Mouse (Mus musculus): ENCODE results near the gene Dgcr6. TPM values are rescaled to one million over a fixed set of nuclear protein-coding genes. Genes with fewer than 3 reads are reported as not detected.

Dgcr6 gene
- polyA plus RNA-seq, 1 experiment from 2014 or later = 162 TPM

DNA sequence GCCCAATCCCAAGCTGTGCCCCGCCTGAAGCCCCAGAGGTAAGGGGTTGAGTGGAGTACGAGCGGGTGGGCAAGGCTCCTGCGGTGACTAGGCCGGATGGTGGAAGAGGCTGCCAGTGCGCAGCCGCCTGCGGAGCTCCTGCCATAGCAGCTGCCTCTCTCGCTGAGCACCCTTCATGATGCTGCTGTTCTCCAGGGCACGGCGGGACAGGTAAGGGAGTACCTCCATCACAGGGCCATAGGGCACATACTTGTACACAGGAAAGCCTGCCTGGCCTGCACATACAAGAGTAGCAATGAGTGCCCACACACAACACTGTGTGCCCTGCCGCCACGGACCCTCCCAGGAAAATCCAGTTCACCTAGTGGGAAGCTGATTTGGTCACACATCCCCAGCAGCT, 19.4 kb downstream of the Dgcr6 start:
- H3K27ac ChIP-seq (replicated peaks) = no peak overlapping the region
- 96% methylated on average over 13 of the region's 13 CpGs for WGBS
- no peaks in the 10 kb centered on the region for H3K9me3 ChIP-seq (replicated peaks)
- H3K4me1 ChIP-seq = peaks cover 29% of the 10 kb centered on the region
- H3K36me3 ChIP-seq = peaks cover 40% of the 10 kb centered on the region
- no peak overlapping the region for H3K9ac ChIP-seq (replicated peaks)
- H3K4me2 ChIP-seq = no peak overlapping the region
- H3K4me3 ChIP-seq (replicated peaks) = no peak overlapping the region
- ATAC-seq (ENCODE audit: low FRiP score) = no peak
- no peaks in the 10 kb centered on the region for H3K27me3 ChIP-seq (replicated peaks)

DNA sequence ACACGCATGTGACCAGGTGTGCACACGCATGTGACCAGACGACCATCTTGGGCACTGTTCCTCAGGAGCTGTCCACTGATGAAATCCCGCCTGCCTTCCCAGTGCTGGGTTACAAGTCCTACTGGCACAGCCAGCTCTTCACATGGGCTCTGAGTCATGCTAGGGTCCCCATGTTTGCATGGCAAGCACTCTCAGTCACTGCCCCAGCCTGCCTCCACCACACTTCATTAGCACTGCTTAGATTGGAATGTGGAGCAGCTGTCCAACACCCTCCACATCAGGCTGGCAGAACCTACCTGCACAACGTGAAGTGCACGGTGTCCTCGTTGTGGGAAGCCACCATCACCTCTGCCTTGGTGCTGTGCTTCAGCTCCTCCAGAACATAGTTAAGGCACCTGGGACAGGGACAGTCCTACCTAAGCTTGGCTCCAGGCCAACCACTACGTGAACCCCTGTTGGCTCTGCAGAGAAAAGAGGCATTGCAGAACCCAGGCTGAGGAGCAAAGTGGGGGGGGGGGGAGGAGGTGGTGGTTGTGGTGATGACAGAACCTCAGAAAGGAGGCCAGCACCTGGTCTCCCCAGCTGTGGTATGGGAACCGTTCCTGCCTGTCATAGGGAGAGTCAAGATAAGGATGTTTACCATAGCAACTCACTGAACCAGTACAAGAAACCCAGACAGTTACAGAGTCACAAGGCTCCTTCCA, 20.8 kb downstream of the Dgcr6 start:
- H3K4me1 ChIP-seq = peaks cover 17% of the 10 kb centered on the region
- no peak overlapping the region for H3K4me3 ChIP-seq (replicated peaks)
- 88% methylated on average over 9 of the region's 9 CpGs for WGBS
- no peak overlapping the region for H3K9ac ChIP-seq (replicated peaks)
- no peaks in the 10 kb centered on the region for H3K27me3 ChIP-seq (replicated peaks)
- no peak overlapping the region for H3K4me2 ChIP-seq
- no peaks in the 10 kb centered on the region for H3K9me3 ChIP-seq (replicated peaks)
- H3K36me3 ChIP-seq = peaks cover 36% of the 10 kb centered on the region
- ATAC-seq (ENCODE audit: low FRiP score) = no peak
- no peak overlapping the region for H3K27ac ChIP-seq (replicated peaks)

DNA sequence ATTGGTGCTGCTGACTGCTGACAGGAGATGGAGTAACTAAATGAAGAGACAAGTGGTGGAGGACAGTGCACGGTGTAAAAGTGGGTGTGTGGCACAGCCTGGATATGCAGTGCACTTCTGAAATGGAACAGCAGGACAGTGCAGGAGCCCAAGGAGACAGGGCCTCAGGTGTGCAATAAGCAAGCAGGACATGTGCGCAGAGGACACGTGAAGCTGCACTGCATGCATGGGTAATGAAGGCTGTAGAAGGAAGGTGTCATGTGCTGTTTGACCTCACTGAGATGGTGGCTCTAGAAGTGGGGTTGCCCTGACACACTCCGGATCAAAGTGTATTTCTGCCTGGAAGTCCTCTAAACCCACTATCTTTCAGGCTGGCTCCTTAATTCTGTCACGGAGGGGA, 22.0 kb downstream of the Dgcr6 start:
- H3K9me3 ChIP-seq (replicated peaks) = no peaks in the 10 kb centered on the region
- no peak for ATAC-seq (ENCODE audit: low FRiP score)
- 83% methylated on average over 5 of the region's 5 CpGs for WGBS
- H3K27me3 ChIP-seq (replicated peaks) = no peaks in the 10 kb centered on the region
- H3K4me2 ChIP-seq = no peak overlapping the region
- peaks cover 5% of the 10 kb centered on the region for H3K4me1 ChIP-seq
- no peak overlapping the region for H3K9ac ChIP-seq (replicated peaks)
- peaks cover 26% of the 10 kb centered on the region for H3K36me3 ChIP-seq
- H3K27ac ChIP-seq (replicated peaks) = no peak overlapping the region
- H3K4me3 ChIP-seq (replicated peaks) = no peak overlapping the region

DNA sequence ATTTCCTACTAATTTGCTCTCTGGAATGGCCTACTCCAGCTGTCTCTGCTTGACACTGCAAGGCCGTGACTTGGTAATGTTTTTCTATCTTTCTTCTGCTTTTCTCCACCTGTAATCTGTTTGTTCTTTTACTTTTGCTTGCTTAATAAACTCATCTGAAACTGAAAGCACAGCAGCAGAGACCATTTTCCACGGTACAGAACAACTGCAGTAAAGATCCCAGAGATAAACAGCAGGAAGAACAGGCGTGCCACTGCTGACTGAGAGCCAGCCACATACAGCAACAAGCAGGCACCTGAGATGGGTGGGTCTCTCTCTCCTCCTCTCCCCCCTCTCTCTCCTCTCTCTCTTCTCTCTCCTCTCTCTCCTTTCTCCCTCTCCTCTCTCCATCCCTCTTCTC, 22.5 kb downstream of the Dgcr6 start:
- Histone ChIP-seq H3K27ac (replicated peaks) (no peak overlapping the region), H3K27me3 (replicated peaks) (no peaks in the 10 kb centered on the region), H3K4me2 (no peak overlapping the region), H3K4me3 (replicated peaks) (no peak overlapping the region), H3K9ac (replicated peaks) (no peak overlapping the region), H3K4me1 (peaks cover 3% of the 10 kb centered on the region; the same call in 1 of the 2 replicates), H3K9me3 (replicated peaks) (no peaks in the 10 kb centered on the region), H3K36me3 (peaks cover 23% of the 10 kb centered on the region)
- 70% methylated on average over 3 of the region's 3 CpGs for WGBS
- no peak for ATAC-seq (ENCODE audit: low FRiP score)

DNA sequence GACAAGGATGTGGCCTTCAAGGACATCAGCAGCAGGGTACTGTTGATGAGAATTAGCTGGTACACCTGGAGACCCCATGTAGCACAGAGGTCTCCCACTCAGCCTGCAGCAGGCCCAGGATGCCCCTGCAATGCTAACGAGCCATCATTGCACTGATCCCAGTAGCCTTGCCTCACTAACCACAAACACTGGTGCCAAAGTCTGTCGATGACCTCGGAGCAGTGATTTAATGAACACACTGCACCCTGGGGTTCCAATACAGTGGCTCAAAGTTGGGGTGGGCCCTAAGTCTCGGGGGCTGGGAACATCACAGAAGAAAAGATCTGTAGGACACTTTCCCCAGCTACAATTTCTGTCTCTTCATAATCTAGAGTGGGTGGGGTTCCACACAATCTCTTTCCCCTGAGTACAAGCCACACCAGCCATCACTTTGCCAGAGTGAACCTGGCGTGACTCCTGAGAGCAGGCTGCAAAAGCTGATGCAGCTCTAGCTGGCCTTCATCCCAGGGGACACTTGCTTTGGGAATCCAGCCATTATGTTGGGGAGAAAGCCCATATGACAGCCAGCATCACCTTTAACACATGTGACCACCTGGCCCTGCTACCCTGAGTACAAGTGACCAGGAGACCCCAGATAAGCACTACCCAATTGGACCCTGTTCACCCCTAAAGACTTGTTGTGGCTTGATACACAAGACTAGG, 25.8 kb downstream of the Dgcr6 start:
- no peaks in the 10 kb centered on the region for H3K36me3 ChIP-seq
- 86% methylated on average over 5 of the region's 5 CpGs for WGBS
- no peak for ATAC-seq (ENCODE audit: low FRiP score)
- 0 out of 2 replicates have a peak, but pooled peaks cover 2% of the 10 kb centered on the region for H3K4me1 ChIP-seq
- H3K9ac ChIP-seq (replicated peaks) = no peak overlapping the region
- H3K4me3 ChIP-seq (replicated peaks) = no peak overlapping the region
- H3K27ac ChIP-seq (replicated peaks) = no peak overlapping the region
- no peaks in the 10 kb centered on the region for H3K9me3 ChIP-seq (replicated peaks)
- H3K27me3 ChIP-seq (replicated peaks) = no peaks in the 10 kb centered on the region
- no peak overlapping the region for H3K4me2 ChIP-seq

DNA sequence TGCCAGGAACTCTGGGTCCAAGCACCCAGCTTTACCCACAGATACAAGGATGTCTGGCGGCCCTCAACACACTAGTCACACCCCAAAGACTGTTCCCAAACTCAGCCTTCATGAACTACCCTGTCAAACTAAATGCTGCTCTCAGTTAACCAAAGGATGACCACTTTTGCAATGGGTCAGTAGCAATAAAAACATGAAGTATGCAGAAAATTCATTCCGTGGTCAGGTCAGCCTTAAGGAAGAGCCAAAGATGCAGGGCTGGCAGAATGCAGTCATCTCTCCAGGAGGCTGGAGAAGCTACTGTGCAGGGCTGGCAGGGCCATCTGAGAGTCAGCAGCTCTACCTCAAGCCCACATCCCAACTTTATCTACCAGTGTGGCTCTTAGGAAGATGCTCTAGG, 26.6 kb downstream of the Dgcr6 start:
- Histone ChIP-seq H3K4me2 (no peak overlapping the region), H3K36me3 (no peaks in the 10 kb centered on the region), H3K9ac (replicated peaks) (no peak overlapping the region), H3K27ac (replicated peaks) (no peak overlapping the region), H3K27me3 (replicated peaks) (no peaks in the 10 kb centered on the region), H3K9me3 (replicated peaks) (no peaks in the 10 kb centered on the region), H3K4me3 (replicated peaks) (no peak overlapping the region), H3K4me1 (0 out of 2 replicates have a peak, but pooled peaks cover 4% of the 10 kb centered on the region)
- 90% methylated on average over 2 of the region's 2 CpGs for WGBS
- no peak for ATAC-seq (ENCODE audit: low FRiP score)

DNA sequence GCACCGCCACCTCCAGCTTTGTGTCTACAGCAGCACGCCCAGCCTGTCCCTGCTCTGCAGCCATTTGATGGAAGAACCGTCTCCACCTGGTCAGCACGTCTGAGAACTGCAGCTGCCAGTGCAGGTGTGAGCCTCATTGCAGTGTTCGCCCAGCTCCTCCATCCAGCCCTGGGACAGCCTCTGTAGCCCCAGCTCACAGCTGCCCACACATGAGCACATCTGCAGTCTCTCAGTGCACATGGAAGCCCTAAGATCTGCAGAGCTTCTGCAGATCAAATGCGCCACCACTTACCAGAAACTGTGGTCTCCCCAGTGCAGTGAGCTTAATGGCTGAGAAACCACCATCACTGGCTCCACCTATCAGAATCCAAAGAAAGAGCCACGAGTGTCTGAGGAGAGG, 27.5 kb downstream of the Dgcr6 start:
- H3K4me2 ChIP-seq = no peak overlapping the region
- no peaks in the 10 kb centered on the region for H3K9me3 ChIP-seq (replicated peaks)
- 0 out of 2 replicates have a peak, but pooled peaks cover 4% of the 10 kb centered on the region for H3K4me1 ChIP-seq
- H3K9ac ChIP-seq (replicated peaks) = no peak overlapping the region
- H3K27me3 ChIP-seq (replicated peaks) = no peaks in the 10 kb centered on the region
- H3K4me3 ChIP-seq (replicated peaks) = no peak overlapping the region
- no peaks in the 10 kb centered on the region for H3K36me3 ChIP-seq
- H3K27ac ChIP-seq (replicated peaks) = no peak overlapping the region
- no peak for ATAC-seq (ENCODE audit: low FRiP score)
- 87% methylated on average over 7 of the region's 7 CpGs for WGBS

DNA sequence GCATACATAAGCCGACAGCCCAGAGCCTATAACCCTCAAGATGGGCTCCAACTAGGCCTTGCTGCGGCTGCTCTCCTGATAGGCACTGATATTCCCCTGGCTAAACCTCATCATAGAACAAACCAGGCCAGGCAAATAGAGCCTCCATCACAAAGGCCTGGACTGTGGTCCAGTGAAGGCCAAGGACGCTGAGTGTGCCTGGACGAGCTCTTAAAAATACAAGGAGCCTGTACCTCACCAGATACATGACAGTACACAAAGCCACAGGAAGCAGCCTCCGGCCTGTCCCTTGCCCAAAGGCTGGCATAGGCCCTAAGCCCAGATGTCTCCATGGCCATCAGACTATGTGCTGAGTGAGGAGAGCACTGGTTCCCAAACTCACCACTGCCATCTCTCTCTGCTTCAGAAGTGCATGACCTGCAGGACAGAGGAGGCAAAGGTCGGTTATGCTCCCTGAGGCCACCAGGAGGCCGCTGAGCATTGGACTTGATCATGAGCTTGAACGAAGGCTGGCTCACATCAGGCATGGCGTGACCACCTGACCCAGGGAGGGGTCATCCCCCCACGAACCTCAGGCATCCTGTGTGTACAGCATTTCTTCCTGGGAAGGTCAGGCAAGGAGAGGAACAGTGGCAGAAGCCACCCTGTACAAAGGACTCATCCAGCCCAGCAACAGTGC, 28.6 kb downstream of the Dgcr6 start:
- no peaks in the 10 kb centered on the region for H3K36me3 ChIP-seq
- no peak overlapping the region for H3K9ac ChIP-seq (replicated peaks)
- no peaks in the 10 kb centered on the region for H3K9me3 ChIP-seq (replicated peaks)
- no peak for ATAC-seq (ENCODE audit: low FRiP score)
- H3K4me3 ChIP-seq (replicated peaks) = no peak overlapping the region
- 0 out of 2 replicates have a peak, but pooled peaks cover 4% of the 10 kb centered on the region for H3K4me1 ChIP-seq
- no peak overlapping the region for H3K27ac ChIP-seq (replicated peaks)
- H3K27me3 ChIP-seq (replicated peaks) = no peaks in the 10 kb centered on the region
- WGBS = 85% methylated on average over 10 of the region's 10 CpGs
- H3K4me2 ChIP-seq = no peak overlapping the region

DNA sequence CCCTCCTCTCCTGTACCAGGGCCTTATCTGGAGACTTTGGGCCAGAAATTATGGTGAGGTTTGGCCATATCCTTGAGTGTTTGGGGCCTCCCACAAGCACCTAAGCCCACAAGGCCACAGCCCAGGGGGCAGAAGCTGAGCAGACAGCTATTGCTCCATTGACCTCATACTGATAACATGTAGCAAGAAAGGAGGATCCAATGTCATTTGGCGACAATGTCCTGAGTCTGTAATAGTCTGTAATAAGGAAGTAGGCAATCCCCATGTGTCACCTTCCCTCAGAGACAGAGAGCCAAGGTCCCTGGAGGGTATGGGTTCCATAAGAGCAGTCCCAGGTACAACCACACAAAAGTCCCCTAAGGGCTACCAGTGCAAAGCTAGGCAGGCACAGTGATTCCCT, 29.6 kb downstream of the Dgcr6 start:
- H3K36me3 ChIP-seq = no peaks in the 10 kb centered on the region
- WGBS = 94% methylated on average over 1 of the region's 1 CpGs

DNA sequence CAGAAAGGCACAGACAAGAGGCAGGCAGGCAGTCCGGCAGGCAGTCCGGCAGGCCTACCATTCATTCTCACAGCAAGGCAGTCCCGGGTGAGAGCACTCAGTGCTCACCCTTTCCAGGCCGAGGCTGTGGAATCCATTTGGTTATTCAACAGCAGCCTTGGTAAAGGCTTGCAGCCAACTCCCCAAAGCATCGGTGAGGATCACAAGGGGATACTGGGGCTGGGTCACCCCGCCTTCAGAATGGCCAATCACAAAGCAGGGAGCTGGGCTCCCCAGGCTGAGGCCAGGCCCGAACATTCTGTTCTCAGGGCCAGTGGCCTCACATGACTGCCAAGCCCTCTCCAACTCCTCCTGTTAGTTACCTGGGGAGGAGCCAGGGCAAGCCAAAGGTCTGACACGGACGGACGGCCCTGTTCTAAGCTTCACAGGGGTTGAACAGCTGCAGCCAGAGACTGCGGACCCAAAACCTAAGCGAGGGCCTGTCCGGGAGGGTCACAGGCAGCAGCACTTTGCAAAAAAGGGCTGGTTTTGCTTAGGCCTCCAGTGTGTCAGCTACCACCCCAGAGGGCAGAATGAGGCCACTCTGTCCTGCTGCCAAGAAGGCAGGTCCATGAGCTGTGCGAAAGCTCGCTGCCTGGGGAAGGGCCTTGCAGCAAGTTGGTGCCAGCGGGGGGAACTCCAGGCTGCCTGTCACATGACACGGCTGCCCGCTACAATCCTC, 30.7 kb downstream of the Dgcr6 start:
- whole genome bisulfite sequencing = 84% methylated on average over 18 of the region's 18 CpGs
- peak; percentile 52; the same call in 1 of the 2 replicates for ATAC-seq (ENCODE audit: low FRiP score)
- Histone ChIP-seq H3K4me2 (no peak overlapping the region), H3K36me3 (no peaks in the 10 kb centered on the region), H3K9me3 (replicated peaks) (no peaks in the 10 kb centered on the region), H3K4me3 (replicated peaks) (no peak overlapping the region), H3K27ac (replicated peaks) (peak overlapping the region; percentile 39; the same call in 1 of the 2 replicates), H3K4me1 (peaks cover 8% of the 10 kb centered on the region), H3K9ac (replicated peaks) (no peak overlapping the region), H3K27me3 (replicated peaks) (peaks cover 14% of the 10 kb centered on the region)

More for the DNA sequence above, 29.6 kb downstream of the Dgcr6 start:
- H3K9me3 ChIP-seq (replicated peaks) = no peaks in the 10 kb centered on the region
- no peak for ATAC-seq (ENCODE audit: low FRiP score)
- no peak overlapping the region for H3K9ac ChIP-seq (replicated peaks)
- peaks cover 3% of the 10 kb centered on the region for H3K27me3 ChIP-seq (replicated peaks)
- H3K4me1 ChIP-seq = 0 out of 2 replicates have a peak, but pooled peaks cover 4% of the 10 kb centered on the region
- H3K4me2 ChIP-seq = no peak overlapping the region
- no peak overlapping the region for H3K27ac ChIP-seq (replicated peaks)
- no peak overlapping the region for H3K4me3 ChIP-seq (replicated peaks)

DNA sequence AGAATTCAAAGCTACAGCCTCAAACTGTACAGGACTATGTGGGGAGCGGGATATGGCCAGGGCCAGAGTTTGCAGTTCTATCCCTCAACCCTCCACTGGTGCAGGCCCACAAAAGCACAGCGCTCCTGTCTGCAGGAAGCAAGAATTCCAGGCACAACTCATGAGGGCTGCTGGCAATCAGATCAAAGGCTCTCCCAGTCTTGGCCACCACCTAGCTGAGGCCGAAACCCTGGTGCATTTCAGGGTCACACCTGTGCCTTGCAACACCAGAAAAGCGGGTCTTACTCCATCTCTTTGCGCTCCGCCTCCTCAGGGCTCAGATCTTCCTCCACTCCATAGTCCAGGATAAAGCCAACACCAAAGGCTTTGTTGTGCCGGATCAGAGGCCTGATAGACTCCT, 31.6 kb downstream of the Dgcr6 start:
- Histone ChIP-seq H3K4me3 (replicated peaks) (no peak overlapping the region), H3K36me3 (no peaks in the 10 kb centered on the region), H3K9me3 (replicated peaks) (no peaks in the 10 kb centered on the region), H3K27ac (replicated peaks) (no peak overlapping the region), H3K9ac (replicated peaks) (no peak overlapping the region), H3K4me1 (peaks cover 17% of the 10 kb centered on the region), H3K4me2 (no peak overlapping the region), H3K27me3 (replicated peaks) (peaks cover 18% of the 10 kb centered on the region)
- ATAC-seq (ENCODE audit: low FRiP score) = no peak
- WGBS = 94% methylated on average over 7 of the region's 7 CpGs
